Mouse (Mus musculus) mature B cell (primary cell): ENCODE results near the gene Gm36176.
"Not testable (repeated sequence)": the region's sequence is repeated elsewhere in the genome, so short reads cannot be mapped to it uniquely, and the experiment has no call there.

Source experiments
- in situ Hi-C: fragments of 300-500 bp; cut with MboI; formaldehyde crosslinking; loops from 2 replicates; pipeline ENCODE4 v1.14.3; 2019

Gene Gm36176

DNA sequence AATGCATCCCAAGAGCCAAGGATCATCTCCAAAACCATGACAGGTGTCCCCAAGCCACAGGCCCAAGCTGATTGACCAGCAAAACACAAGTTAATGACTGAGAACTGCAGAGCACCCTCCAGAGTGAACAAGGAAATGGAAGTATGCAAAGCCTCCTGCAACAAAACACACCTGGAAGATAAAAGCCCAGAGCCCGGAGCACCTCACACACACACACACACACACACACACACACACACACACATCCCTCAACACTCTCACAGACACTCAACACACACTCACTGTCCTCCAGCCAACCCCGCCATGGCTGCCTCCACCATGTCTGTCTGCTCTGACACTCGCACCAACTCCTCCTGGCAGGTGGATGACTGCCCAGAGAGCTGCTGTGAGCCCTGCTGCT lies at the start of gene Gm36176:
Gm36176 (plus strand) TSS at position 301 of the 400 bp plus-strand sequence.
- in situ Hi-C loops, result no loop called here

DNA sequence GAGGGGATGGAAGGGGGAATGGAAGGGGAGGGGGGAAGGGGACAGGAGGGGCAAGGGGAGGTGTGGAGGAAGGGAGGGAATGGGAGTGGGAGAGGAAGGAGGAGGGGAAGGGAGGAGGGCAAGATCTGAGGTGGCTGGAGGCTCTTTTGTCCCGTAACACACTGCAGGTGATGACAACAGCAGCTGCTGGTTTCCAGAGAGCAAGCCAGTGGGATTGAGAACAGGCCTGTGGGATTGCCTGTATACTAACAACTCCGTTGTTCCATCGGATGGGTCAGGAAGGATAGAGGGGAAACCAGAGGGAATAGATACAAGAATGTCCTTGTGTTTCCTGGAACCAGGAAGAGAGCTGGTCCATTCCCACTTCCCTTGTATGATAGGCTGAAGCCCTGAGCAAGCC lies 48.9 kb upstream of the Gm36176 start:
- in situ Hi-C loops, result no loop called here

DNA sequence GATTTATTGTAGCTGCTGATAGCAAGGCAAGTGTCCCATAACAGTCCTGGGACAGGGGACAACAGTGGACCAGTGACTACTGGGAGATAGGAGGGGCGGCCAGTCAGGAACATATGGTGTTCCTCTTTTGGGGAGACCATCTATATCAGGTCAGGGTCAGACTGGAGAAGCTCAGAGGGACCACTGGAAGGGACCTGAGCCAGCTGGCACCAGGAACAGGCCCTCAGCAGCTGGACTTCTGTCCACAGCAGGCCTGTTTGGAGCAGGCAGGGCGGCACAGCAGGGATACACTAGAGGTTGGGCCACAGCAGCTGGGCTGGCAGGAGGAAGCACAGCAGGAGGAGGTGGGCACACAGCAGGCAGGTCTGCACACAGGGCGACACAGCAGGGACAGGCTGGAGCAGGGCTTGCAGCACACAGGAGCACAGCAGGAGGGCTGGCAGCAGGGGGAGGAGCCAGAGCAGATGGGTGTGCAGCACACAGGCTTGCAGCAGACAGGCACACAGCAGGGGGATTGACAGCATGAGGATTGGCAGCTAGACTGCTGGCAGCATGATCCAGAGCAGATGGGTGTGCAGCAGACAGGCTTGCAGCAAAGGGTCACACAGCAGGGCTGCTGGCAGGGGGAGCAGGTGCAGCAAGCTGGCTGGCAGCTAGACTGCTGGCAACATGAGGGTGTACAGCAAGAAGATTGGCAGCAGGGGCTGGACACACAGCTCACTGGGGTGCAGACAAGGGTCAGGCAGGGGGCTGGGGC lies 48.3 kb upstream of the Gm36176 start:
- in situ Hi-C loops, result not testable (repeated sequence)

DNA sequence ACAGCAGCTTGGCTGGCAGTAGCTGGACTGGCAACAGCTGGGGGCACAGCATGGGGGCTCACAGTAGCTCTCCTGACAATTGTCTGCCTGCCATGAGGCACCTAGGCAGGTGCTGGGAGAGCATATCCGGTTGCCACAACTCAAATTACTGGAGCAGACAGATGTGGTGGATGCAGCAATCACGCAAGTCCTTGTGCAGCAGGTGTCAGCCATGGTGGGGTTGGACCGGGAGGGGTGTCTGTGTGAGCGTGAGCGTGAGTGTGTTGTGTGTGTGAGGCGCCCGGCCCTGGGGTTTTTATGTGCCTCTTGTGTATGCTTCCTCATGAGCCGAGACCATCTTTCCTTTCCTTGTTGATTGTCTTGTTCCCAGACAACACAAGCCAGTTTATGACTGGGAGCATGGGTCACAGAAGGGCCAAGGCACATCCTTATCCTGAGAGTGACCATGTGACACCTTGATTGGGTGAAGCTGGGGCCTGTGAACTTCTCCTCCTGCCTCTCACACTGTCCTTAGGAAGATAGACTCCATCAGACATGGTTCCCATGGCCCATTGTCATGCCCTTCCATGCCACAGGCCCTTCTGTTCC lies 47.6 kb upstream of the Gm36176 start, which contains the start of gene Gm19668:
Gm19668 (minus strand) TSS at position 213 of the 588 bp plus-strand sequence.
- in situ Hi-C loops, result no loop called here

DNA sequence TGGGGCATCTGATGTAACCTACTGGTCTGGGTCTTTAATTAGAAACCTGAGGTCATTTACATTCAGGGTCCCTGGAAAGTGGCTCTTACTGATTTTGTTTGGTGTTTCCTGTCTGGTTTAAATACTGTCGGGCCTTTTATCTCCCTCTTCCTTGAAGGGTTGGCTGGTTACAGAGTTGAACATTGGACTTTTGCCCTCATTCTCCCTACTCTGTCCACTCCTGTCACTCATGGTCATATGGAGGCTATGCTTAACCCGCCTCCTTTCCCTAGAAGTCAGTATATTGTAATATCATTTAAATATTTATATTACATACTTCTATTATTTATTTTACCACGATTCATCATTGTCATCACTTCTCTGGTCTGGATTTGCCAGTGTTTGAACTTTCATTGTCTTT lies 42.5 kb upstream of the Gm36176 start:
- in situ Hi-C loops, result no loop called here

DNA sequence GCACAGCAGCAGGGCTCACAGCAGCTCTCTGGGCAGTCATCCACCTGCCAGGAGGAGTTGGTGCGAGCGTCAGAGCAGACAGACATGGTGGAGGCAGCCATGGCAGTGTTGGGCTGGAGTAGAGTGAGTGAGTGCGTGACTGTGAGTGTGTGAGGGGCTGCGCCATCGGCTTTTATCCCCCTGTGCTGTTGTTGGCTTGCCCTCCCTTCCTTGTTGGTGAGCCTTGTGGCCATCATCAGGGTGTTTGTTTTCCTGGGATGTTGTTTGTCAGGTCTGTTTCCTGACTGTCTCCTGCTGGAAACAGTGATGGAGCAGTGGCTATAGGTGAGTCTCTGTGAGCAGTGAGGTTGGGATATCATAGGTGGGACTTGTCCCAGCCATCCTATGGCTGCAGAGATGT lies 34.9 kb upstream of the Gm36176 start, which contains the start of gene Gm9507:
Gm9507 (minus strand) TSS at position 101 of the 400 bp plus-strand sequence.
- in situ Hi-C loops, result no loop called here

DNA sequence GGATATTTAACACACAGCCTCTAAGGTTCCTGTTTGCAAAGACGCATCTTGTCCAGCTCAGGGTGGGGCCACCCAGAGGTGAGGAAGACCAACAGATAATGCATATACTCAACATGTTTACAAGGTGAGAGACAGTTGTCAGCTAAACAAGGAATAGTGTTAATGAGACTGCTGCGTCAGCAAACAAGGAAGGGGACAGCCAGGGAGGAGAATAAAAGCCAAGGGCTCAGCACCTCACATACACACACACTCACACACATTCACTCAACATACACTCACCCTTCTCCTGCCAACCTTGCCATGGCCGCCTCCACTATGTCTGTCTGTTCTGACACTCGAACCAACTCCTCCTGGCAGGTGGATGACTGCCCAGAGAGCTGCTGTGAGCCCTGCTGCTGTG lies 32.2 kb upstream of the Gm36176 start, which contains the start of gene Gm2696:
Gm2696 (plus strand) TSS at position 301 of the 400 bp plus-strand sequence.
- in situ Hi-C loops, result no loop called here

DNA sequence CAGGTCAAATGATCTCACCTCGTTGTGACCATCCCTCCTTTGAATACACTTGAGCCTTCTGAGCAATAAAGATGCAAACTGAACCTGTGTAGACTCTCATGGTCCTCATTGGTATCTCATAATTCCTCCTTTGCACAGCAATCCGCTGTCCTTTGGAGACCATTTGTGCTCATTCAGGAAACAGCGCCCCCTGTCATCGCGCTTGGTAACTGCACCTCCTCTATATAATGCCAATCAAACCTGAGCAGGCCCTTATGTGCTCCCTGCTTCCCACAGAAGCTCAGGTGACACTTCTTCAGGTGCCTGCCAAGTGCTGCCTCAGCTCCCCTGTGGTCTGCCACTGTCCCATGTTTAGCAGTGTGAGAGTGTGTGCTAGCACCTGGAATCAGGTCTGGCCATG lies 31.1 kb upstream of the Gm36176 start:
- in situ Hi-C loops, result no loop called here

DNA sequence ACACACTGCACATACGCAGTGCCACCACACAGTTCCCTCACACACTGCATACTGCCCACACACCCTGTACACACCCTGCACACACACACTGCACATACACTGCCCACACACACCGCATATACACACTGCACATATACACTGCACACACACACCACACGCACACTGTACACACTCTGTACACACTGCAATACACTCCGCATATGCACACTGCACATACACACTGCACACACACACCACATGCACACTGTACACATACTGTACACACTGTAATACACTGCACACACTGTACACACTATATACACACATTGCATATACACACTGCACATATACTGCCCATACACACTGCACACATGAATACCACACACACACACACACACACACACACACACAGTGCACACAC lies 28.1 kb upstream of the Gm36176 start:
- in situ Hi-C loops, result no loop called here

DNA sequence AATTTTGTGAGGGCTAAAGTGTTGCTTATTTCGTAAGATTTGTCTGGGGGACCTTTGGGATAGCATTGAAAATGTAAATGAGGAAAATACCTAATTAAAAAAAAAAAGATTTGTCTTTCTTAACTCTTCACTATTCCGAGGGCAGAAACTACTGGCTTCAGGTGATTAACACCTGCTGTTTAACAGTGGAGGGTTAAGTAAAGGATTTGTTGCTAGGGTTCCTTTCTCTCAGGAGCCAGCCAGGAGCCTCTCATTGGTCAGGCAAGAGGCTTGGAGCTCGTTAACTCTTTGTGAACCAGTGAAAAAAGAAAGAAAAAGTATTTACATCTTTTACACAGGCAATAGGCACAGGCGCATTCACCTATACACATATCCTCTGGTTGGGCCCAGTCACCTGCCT lies 27.4 kb upstream of the Gm36176 start:
- in situ Hi-C loops, result no loop called here

DNA sequence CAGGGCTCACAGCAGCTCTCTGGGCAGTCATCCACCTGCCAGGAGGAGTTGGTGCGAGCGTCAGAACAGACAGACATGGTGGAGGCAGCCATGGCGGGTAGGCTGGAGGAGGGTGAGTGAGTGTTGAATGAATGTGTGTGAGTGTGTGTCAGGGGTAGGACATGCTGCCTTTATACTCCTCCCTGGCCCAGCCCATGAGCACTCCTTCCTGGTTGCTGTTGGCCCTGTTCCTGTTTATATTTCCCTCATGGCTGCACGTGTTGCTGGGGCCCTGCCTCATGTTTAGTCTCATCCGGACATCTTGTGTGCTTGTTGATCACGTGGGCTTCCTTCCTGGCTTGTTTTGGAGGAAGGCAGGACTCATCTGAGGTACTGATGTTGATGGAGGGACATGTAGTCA lies 19.7 kb upstream of the Gm36176 start, which contains the start of gene Krtap10-4:
Krtap10-4 (minus strand) TSS at position 145 of the 400 bp plus-strand sequence.
- in situ Hi-C loops, result no loop called here

DNA sequence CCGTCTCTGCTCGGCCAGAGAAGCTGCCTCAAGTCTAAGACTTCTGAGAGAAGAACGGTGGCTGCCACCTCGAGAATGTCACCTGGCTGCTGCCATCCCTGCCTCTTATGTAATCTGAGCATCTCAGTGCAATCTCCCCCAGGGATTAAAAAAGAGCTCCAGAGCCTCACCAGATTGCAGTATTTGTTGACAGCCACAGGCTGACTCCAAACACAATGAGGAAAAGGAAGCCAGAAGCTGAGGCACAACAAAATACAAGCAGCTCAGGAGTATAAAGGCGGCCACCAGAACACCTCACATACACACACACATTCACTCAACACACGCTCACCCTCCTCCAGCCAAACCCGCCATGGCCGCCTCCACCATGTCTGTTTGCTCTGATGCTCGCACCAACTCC lies 11.0 kb upstream of the Gm36176 start, which contains the start of gene Krtap10-10:
Krtap10-10 (plus strand) TSS at position 301 of the 400 bp plus-strand sequence.
- in situ Hi-C loops, result no loop called here

DNA sequence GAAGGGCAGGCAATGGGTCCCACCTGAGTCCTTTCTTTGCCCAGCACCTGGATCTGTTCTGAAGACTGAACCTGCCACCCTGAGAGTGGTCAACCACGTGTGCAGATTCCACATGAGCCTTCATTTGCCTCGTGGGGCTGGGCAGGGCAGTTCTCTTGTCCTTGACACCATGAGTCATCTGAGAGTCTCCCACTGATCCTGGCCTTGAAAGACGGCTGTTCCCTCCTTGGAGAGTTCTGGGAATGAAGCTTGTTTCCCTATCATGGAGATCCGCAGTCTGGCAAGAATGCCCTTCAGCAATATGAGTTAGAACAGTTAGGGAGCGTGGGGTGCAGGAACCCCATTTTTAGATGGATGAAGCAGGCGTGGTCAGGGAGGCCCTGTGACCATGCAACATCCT lies 7.6 kb upstream of the Gm36176 start:
- in situ Hi-C loops, result no loop called here

DNA sequence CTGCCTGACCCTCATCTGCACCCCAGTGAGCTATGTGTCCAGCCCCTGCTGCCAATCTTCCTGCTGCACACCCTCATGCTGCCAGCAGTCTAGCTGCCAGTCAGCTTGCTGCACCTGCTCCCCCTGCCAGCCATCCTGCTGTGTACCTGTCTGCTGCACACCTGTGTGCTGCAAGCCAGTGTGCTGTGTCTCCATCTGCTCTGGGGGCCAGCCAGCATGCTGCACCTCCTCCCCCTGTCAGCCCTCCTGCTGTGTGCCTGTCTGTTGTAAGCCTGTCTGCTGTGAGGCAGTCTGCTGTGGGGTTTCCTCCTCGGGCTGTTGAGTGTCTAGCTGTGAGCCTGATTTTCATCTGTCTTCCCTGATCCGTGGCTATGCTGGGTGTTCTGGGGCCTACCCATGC lies 358 bp downstream of the Gm36176 start:
- in situ Hi-C loops, result no loop called here

DNA sequence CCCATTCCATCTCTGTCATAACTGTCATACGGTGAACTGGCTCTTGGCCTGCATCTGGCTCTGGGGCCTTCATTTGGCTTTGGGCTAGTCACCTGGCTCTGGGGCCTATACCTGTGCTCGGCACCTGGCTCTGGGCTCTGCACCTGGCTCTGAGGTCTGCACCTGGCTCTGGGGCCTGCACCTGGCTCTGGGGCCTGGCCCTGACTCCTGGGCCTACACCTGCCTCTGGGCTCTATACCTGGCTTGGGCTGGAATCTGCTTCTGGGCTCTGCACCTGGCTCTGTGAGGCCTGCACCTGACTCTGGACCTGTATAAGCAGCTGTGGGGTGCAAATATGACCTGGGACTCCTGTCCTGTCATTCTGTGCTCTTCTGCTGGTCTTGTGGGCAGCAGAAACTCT lies 935 bp downstream of the Gm36176 start:
- in situ Hi-C loops, result no loop called here

DNA sequence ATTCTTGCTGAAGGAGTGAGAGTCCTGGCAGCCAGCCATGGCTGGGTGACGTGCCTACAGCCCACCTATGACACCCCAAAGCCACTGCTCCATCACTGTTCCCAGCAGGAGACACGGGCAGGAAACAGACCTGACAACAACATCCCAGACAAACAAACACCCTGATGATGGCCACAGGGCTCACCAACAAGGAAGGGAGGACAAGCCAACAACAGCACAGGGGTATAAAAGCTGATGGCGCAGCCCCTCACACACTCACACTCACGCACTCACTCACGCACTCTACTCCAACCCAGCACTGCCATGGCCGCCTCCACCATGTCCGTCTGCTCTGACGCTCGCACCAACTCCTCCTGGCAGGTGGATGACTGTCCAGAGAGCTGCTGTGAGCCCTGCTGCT lies 6.0 kb downstream of the Gm36176 start, which contains the start of gene Gm10318:
Gm10318 (plus strand) TSS at position 301 of the 400 bp plus-strand sequence.
- in situ Hi-C loops, result no loop called here

DNA sequence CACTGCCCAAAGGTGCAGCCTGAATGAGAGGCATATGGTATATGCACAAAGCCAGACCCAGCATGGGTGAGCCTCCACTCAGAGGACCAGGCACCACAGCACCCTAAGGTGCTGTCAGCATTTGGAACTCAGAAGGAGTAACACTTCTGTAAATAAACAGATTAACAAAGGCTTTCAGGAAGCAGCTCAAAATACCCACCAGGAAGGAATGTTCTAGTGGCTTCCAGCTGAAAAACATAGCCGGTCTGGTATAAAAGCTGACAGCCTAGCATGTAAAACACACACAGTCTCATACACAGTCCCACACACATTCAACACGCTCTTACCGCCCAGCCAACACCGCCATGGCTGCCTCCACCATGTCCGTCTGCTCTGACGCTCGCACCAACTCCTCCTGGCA lies 15.1 kb downstream of the Gm36176 start, which contains the start of gene Gm3285:
Gm3285 (plus strand) TSS at position 301 of the 400 bp plus-strand sequence.
- in situ Hi-C loops, result no loop called here

DNA sequence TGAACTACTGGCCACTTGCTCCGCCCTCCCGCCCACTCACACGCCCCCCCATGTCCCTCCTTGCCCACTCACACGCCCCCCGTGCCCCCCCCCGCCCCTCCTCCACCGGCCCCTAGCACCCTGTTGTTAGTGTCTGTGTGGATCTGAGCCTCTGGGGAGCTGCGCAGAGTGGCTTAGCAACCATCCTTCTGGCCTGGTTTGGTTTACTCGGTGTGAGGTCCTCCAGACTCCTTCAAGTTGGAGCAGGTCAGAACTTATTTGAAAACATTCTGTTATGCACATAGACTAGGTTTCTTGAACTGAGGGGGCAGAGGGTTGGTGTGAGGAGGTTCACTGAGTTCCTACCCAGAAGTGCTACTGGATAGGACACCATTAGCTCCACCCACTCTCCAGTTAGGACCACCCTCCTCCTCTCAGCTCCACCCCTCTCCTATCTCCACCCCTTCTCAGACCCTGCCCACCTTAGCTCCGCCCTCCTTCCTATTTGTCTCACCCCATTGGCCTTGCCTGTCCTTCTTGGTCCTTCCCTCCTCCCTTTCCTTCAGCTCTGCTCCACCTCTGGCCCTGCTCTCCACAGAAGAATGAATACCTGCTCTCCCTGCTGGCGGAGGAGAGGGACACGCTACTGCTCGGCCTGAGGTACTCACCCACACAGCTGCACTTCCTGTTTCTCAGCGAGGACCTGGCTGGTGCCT lies 17.6 kb downstream of the Gm36176 start:
- in situ Hi-C loops, result no loop called here

DNA sequence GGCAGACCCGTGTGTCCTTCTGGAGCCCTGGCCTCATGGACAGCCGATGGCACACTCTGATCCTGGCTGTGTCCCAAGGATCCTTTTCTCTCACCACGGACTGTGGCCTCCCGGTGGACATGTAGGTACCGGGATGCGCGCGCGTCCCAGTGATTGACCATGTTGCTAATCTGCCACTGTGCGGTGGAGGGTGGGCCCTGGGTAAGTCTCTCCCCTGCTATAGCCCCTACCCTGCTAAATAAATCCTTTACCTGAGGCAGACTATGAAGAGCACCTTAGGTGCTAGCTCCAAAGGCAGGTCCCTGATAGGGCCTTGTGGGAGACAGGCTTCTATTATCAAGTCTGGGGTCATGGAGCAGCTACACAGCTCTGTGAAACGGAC lies 18.1 kb downstream of the Gm36176 start:
- in situ Hi-C loops, result no loop called here

DNA sequence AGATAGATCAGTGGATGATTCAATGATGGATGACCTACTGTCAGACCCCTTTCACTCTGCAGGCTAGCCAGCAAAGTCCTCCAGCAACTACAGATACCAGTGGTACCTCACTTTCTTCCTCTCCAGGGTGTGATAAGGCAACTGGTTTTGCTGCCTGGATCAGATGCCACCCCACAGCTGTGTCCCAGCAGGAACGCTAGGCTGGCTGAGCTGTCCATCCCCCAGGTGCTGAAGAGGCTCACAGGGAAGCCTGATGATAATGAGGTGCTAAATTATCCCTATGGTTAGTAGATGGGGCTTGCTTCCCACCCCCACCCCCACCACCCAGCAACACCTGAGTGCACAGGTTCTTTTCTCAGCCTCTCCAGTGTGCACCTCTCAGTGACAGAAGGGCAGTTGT lies 20.9 kb downstream of the Gm36176 start:
- in situ Hi-C loops, result no loop called here

DNA sequence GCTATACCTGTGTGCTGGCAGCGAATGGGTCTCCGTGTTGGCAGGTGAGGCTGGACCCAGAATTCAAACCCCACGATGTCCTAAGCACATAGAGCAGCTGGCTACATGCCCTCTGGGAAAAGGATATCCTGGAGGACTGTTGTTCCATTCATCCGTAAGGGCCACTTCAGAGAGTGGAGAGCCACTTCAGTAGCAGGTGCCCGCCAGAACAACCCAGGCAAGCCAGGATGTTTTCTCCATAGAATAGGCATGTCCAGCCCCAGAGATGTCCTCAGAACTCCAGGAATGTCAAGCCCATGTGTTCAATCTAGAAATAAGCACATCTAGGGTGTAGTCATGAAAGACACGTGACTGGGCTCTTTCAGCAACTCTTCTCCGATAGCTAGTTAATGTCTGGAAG lies 23.0 kb downstream of the Gm36176 start:
- in situ Hi-C loops, result no loop called here

DNA sequence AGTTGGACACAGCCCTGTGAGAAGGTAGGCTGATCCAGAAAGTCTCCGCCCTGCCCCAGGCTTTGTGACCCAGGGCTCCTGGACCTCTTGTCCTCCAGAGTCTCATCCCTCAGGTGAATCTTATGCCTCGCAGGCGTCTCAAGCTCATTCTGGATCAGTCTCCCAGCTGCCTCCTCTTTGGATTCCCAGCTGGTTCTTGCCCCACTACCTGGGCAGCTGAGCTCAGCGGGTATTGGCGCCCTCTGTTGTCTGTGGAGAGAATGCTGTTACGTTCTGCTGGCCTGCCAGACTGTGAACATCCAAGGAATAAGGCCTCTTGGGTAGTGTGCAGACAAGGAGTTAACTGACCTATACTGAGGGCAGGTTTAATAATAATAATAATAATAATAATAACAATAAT lies 32.4 kb downstream of the Gm36176 start:
- in situ Hi-C loops, result no loop called here
